Mouse (Mus musculus): ENCODE data around the gene Mlf2. TPM values are rescaled to one million over a fixed set of nuclear protein-coding genes. Genes with fewer than 3 reads are reported as not detected.

Mlf2 gene
- total RNA-seq, 2 experiments from 2014 or later, result 252 to 255 TPM

GRCm38 (mm10) chr6:124932314-124932695 lies 1.1 kb downstream of the Mlf2 start:
- DNase-seq, result no peak

GRCm38 (mm10) chr6:124933127-124933526 lies 1.9 kb downstream of the Mlf2 start:
- DNase-seq, result no peak

DNA sequence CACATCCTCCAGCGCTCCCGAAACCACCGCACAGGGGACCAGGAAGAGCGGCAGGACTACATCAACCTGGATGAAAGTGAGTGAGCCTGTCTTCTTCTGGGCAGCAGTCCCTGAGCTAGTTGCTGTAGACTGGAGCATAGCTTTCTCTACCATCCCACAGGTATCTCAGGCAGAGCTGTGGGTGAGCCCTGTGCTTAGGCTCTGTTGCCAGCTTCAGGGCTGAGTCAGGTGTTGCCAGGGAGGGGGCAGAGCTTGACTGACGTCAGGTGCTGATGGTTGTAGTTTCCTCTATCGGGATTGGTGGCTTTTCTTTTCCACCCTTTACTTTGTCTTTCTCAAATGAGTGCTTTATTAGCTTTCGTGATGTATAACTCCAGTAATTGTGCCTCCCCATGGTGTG lies 3.5 kb downstream of the Mlf2 start:
- no peak for DNase-seq

DNA sequence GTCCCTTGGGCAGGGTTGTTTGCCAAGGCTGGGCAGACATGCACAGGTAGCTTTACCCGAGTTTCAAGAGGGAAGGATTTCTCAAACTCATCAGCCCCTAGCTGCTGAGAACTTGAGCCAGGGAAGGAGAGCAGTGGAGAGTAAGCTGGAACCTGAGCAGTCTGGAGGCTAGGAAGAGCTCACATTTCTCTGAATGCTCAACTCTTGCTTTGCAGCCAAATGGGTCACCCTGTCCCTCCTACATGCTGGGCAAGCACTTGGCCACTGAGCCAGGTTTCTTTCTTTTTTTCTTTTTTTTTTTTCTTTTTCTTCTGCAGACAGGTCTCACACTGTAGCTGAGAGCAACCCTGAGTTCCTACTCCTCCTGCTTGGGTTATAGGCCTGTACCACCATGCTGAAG lies 5.5 kb downstream of the Mlf2 start:
- no peak for DNase-seq

GRCm38 (mm10) chr6:124937493-124937892 lies 6.3 kb downstream of the Mlf2 start:
- DNase-seq, result no peak

DNA sequence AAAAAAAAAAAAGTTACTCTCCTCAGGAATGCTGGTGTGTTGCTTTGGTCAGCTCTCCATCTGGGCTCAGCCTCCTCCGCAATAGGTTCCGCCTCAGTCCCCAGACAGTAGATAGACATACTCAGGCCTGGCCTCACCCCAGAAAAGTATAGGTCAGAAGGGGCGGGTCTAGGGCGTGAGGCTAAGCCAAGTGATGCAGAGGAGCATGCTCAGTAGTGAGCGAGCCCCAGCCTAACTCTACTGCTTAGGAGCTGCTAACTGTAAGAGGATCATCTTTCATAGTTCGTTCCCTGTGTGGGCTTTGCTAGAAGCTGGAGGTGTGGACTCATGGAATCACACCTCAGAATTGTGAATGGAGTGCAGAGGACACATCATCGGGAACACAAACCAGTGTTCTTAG lies 7.4 kb downstream of the Mlf2 start:
- no peak for DNase-seq

DNA sequence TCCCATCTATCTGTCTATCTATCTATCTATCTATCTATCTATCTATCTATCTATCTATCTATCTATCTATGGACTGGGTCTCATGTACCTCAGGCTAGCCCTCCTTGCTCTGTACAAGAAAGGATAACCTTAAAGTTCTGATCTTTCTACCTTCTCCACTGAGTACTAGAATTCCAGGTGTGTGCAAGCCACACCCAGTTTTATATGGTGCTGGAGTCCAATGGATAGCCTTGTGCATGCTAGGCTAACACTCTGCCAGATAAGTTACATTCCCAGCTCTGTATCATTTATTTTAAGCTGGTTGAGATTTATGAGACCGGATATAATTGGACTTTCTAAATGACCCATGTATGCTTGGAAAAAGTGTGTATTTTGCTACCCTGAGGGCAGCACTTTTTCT lies 10.5 kb downstream of the Mlf2 start:
- DNase-seq, result no peak

DNA sequence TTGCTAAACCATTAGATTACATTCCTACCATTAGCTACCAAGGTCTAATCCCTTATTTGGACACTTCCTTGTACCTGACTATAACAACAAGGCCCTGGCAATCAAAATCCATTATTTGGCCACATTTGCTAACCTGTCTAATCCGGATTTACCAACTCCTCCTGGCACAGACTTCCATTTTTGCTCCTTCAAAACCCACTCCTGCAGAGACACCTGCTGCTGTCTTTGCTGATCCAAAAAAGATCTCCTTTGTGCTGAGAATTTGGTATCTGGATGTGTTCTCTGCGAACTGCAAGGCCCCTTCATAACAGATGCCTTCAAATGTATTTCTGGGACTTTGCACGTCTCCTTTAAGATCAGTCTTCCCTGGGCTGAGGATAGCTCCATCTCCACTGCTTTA lies 12.3 kb downstream of the Mlf2 start:
- DNase-seq, result no peak

DNA sequence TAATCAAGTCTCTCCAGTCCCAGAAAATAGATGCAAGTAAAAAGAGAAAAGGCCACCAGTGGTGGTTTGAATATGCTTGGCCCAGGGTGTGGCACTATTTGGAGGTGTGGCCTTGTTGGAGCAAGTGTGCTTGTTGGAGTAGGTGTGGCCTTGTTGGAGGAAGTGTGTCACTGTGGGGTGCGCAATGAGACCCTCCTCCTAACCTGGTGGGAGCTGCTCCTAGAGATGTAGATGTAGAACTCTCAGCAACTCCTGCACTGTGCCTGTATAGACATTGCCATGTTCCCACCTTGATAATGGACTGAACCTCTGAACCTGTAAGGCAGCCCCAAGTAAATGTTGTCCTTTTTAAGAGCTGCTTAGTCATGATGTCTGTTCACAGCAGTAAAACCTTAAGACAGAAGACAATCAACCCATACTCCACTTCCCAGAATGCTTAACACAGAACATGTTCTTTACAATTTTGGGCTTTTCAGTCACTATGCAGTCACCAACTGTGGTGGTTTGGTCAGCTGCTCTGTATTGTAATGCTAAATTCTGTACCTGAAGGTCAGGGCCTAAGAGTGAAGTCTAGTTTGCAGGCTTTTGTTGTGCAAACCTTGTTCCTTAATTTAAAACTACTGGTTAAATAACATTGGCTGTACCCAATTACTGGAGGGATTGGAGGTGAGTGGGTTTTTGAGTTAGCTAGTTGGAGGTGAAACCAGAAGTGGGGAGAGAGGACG lies 23.0 kb downstream of the Mlf2 start:
- no peak for DNase-seq

DNA sequence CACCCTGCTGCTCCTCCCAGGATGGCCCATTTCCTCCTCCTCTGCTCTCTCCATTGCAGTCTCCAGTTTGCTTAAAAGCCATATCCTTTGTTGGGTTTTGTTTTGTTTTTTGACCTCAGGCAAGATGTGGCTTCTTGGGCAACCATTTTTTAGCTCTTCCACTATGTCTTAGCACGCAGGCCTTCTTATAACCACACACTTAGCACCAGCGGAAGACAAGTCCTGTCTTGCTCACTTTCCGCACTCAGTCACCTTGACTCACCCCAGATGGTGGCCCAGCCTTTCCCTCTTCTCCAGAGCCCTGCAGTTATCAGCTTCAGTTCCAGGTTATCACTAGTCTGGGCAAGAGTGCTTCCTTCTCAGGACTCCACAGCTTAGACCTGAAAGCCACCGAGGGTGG lies 24.0 kb downstream of the Mlf2 start:
- no peak for DNase-seq

DNA sequence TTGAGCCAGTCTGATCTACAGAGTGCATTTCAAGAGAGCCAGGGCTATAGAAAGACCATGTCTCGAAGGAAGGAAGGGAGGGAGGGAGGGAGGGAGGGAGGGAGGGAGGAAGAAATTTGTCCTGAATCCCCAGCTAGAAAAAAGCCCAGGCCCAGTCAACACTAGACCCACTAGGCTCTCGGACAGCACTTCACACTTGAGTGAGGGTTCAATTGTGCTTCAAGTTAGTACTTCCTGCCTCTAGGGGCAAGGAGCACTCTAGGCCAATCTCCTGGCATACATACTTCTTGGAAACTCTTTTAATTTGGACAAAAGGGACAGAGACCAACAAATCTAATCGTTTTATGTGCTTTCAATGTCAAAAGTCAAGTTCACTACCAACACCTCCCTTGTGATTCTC lies 26.9 kb downstream of the Mlf2 start:
- no peak for DNase-seq

DNA sequence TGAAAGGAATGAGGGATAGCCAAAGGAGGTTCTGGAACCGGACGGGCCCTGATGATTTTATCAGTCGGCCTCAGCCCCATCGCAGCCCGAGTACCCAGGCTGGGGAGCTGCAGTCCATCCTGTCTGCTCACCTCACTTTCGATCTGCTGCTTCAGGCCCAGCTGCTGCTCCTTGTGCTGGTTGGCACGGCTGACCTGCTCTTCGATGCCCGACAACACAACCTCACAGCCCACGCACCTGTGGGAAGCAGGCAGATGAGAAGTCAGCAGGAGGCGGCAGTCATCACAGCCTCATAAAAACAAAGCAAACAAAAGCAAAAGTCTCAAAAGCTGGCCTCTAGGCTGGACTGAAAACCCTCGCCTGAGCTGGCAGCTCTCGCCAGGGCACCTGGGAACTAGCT lies 28.8 kb downstream of the Mlf2 start:
- no peak for DNase-seq

DNA sequence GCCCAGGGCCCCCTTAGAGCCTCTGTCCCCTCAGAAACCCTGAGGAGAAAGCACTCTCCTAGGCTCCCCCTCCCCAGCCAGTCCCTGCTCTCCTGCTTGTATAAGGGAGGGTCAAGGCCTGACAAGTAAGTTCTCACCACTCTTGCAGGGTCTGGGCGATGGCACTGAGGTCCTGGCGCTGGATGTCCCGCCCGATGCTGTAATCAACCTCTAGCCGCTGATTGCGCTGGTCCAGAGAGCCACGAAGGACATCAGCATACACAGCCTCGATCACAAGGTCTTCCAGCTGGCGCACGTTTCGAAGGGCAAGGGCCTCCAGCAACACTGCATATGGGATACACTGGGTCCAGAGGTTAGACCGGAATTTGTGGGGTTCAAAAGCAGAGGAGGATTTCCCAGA lies 29.8 kb downstream of the Mlf2 start:
- DNase-seq, result no peak

GRCm38 (mm10) chr6:124964638-124965037 lies 33.5 kb downstream of the Mlf2 start:
- no peak for DNase-seq

DNA sequence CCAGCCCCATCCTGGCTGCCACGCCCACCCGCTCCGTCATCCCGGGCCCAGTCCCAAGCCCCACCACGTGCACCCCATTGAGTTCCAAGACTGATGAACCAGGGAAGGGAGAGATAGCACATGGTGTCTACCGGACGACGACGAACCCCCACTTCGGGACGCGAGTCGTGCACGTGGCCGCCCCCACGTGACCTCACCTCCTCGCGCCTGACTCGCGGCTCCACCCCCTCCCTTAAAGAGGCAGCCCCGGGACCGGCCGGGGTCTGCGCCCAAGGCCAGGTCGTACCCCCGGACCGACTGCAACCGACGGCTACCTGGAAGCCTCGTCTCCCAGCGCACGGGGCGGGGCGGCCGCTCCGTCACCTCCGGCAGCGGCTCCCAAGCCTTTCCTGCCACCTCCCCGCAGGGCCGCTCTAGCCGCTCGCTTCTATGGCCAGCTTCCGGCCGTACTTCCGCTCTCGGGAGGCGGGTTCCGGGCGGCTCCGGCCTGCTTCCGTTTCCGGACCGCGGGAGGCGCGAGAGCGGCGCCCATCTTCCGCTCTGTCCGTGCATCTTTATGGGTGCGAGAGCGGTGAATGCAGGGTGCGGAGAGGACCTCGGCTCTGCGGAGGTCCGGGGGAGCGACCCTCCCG lies 34.0 kb downstream of the Mlf2 start, which contains the start of gene Cops7a:
Cops7a (minus strand) TSS at position 451 of the 632 bp plus-strand sequence.
- DNase-seq, result peak; percentile 96

DNA sequence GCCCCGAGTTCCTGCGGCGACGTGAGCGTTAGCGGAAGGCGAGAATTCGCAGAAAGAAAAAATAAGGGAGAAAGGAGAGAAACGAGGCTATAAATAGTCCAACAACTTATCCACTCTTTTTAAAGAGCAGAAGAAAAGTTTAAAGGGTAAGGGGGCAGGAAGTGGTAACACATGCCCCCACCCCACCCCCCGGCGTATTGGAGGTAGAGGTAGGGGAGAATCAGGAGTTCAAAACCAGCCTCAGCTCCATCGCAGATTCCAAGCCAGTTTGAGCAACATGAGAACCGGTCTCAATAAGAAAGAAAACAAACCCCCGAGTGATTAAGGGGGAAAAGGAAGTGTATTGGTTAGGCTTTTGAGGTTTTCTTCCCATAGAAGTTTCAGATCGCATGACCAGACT lies 34.6 kb downstream of the Mlf2 start:
- DNase-seq, result no peak

DNA sequence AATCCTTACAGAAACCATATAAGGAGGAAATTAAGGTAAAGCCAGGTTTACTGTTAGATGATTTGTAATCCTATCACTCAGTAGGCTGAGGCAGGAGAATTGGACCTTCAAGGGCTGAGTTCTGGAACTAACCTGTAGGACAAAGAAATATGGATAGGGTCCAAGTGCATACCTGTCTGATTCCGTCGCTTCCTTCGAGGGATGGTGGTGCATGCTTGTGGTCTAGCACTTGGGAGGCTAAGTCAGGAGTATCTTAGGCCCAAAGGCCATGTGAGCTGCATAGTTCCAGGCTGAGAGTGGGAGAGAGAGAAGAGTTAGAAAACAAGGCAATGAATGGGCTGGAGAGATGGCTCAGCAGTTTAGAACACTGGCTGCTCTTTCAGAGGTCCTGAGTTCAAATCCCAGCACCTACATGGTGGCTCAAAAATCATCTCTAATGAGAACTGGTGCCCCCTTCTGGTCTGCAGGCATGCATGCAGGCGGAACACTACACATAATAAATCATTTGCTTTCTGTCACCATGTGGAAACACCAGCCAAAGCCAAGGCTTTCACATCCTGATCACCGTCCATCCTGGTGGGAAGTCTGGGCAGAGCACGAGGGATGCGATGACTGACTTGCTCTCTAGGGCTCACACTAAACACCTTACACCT lies 35.4 kb downstream of the Mlf2 start:
- peak; percentile 10 for DNase-seq

DNA sequence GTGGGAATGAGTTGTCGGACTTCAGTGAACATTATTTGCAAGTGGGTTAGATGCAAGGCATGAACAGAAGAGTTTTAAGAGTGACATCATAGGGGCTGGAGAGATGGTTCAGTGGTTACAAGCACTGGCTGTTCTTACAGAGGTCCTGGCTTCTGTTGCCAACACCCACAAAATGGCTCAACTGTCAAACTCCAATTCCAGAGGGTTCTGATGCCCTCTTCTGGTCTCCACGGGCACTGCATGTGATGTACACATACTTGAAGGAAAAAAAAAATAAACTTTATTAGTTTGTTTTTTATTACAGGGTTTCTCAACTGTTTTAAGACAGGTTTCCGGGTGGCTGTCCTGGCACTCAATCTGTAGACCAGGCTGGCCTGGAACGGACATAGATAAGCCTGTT lies 36.6 kb downstream of the Mlf2 start:
- peak; percentile 57 for DNase-seq

Other genes with a start within 250 kb of the Mlf2 start
- 10 to 100 TPM; 61.0 to 62.5 TPM for gene Emg1, start 219.2 kb upstream of the Mlf2 start, total RNA-seq (2021)
- 100 to 1,000 TPM; 205 to 206 TPM for gene Phb2, start 219.1 kb upstream of the Mlf2 start, total RNA-seq (2021)
- gene Ptpn6, start 192.7 kb upstream of the Mlf2 start, total RNA-seq (2021), result 1 to 10 TPM; 1.8 to 3.8 TPM
- gene Grcc10, start 190.0 kb upstream of the Mlf2 start, total RNA-seq (2021), result 100 to 1,000 TPM; 213 to 226 TPM
- not detected for gene Gm45234, start 175.4 kb upstream of the Mlf2 start, total RNA-seq (2021)
- gene Atn1, start 174.9 kb upstream of the Mlf2 start, total RNA-seq (2021), result 10 to 100 TPM; 37.6 to 46.7 TPM
- gene Eno2, start 161.7 kb upstream of the Mlf2 start, total RNA-seq (2021), result 1 to 10 TPM; 2.9 to 6.5 TPM
- gene Lrrc23, start 151.7 kb upstream of the Mlf2 start, total RNA-seq (2021), result not detected
- 1 to 10 TPM; 3.5 to 6.5 TPM for gene Spsb2, start 122.7 kb upstream of the Mlf2 start, total RNA-seq (2021)
- 1,000 to 10,000 TPM; 2,520 to 2,805 TPM for gene Tpi1, start 117.1 kb upstream of the Mlf2 start, total RNA-seq (2021)
- 10 to 100 TPM; 66.2 to 66.4 TPM for gene Usp5, start 101.9 kb upstream of the Mlf2 start, total RNA-seq (2021)
- 10 to 100 TPM; 13.5 to 14.3 TPM for gene Cdca3, start 101.8 kb upstream of the Mlf2 start, total RNA-seq (2021)
- gene Gnb3, start 91.1 kb upstream of the Mlf2 start, total RNA-seq (2021), result 1 to 10 TPM; 8.4 to 9.4 TPM
- gene P3h3, start 73.6 kb upstream of the Mlf2 start, total RNA-seq (2021), result 10 to 100 TPM; 33.3 to 41.5 TPM
- 1 to 10 TPM in 1 of 2 experiments, under 1 TPM in 1; 0.38 to 1.1 TPM for gene Gpr162, start 67.4 kb upstream of the Mlf2 start, total RNA-seq (2021)
- gene Cd4, start 43.2 kb upstream of the Mlf2 start, total RNA-seq (2021), result 1 to 10 TPM in 1 of 2 experiments, under 1 TPM in 1; 0.61 to 2.1 TPM
- gene Lag3, start 19.7 kb upstream of the Mlf2 start, total RNA-seq (2021), result under 1 TPM; 0.56 to 0.68 TPM
- 100 to 1,000 TPM; 273 to 298 TPM for gene Ptms, start 11.3 kb upstream of the Mlf2 start, total RNA-seq (2021)
- gene Cops7a, start 34.2 kb downstream of the Mlf2 start, total RNA-seq (2021), result 100 to 1,000 TPM in 1 of 2 experiments, 10 to 100 TPM in 1; 99.9 to 105 TPM
- under 1 TPM; 0.61 TPM for gene Pianp, start 65.3 kb downstream of the Mlf2 start, total RNA-seq (2021)
- 10 to 100 TPM; 21.9 to 27.4 TPM for gene Zfp384, start 77.8 kb downstream of the Mlf2 start, total RNA-seq (2021)
- 10 to 100 TPM; 33.4 to 42.7 TPM for gene Ing4, start 108.4 kb downstream of the Mlf2 start, total RNA-seq (2021)
- gene Acrbp, start 118.3 kb downstream of the Mlf2 start, total RNA-seq (2021), result 1 to 10 TPM; 2.7 to 4.7 TPM
- gene Lpar5, start 136.5 kb downstream of the Mlf2 start, total RNA-seq (2021), result under 1 TPM; 0.16 to 0.41 TPM
- gene Chd4, start 164.6 kb downstream of the Mlf2 start, total RNA-seq (2021), result 100 to 1,000 TPM; 108 to 125 TPM
- 10 to 100 TPM; 16.0 to 21.1 TPM for gene Nop2, start 200.5 kb downstream of the Mlf2 start, total RNA-seq (2021)
- gene Iffo1, start 213.9 kb downstream of the Mlf2 start, total RNA-seq (2021), result 10 to 100 TPM; 50.8 to 60.1 TPM
- gene Gapdh, start 235.1 kb downstream of the Mlf2 start, total RNA-seq (2021), result 1,000 to 10,000 TPM; 7,536 to 8,309 TPM